Mouse (Mus musculus) heart, postnatal 0 days (tissue): Measurements from ENCODE around the gene Dock1.

ENCODE experiments used
- CTCF ChIP-seq: IDR thresholded peaks from 2 replicates; pipeline ENCODE4 v1.5.1; 2016; ENCODE audit warnings: antibody characterized with exemption, control low read depth, low read depth
- EP300 ChIP-seq: IDR thresholded peaks from 2 replicates; pipeline ENCODE4 v1.6.1; 2016; ENCODE audit warnings: antibody characterized with exemption, low read depth

- TF ChIP-seq CTCF (no peak), EP300 (no peak)
These were observed 193.7 kb downstream of the Dock1 start for GRCm38 (mm10) chr7:134864175-134864574.
